Mouse (Mus musculus) hindbrain, embryonic 14.5 days (tissue): ENCODE data around the gene Pip4k2c. TPM values are rescaled to one million over a fixed set of nuclear protein-coding genes. Genes with fewer than 3 reads are reported as not detected.

Source experiments
- ATAC-seq: fragments of 200-750 bp; cut with Nextera tagmentation; 2 replicates; pipeline ENCODE4 v1.8.0; 2017; ENCODE audit warnings: moderate number of reproducible peaks, mild to moderate bottlenecking, moderate TSS enrichment, moderate library complexity; ENCODE audit not compliant: low FRiP score
- DNase-seq: peaks from one replicate; pipeline ENCODE4 v3.0.0-alpha.2; 2015; ENCODE audit warnings: low spot score
- H3K27ac ChIP-seq: fragments of 300-500 bp; sonication (generic); 2 replicates; pipeline ENCODE4 v1.5.1; 2014; ENCODE audit warnings: mild to moderate bottlenecking, moderate library complexity
- H3K27me3 ChIP-seq: fragments of 300-500 bp; sonication (generic); 2 replicates; pipeline ENCODE4 v1.6.1; 2014; ENCODE audit warnings: mild to moderate bottlenecking, low read length, mixed read lengths; ENCODE audit not compliant: control insufficient read depth, insufficient read depth
- H3K36me3 ChIP-seq: fragments of 300-500 bp; sonication (generic); replicated peaks from 2 replicates; pipeline ENCODE4 v1.6.1; 2014; ENCODE audit not compliant: control insufficient read depth, insufficient read depth
- H3K4me1 ChIP-seq: fragments of 300-500 bp; sonication (generic); replicated peaks from 2 replicates; pipeline ENCODE4 v1.6.1; 2014; ENCODE audit warnings: antibody characterized with exemption, low read length, mixed read lengths; ENCODE audit not compliant: control insufficient read depth, insufficient read depth
- H3K4me2 ChIP-seq: fragments of 300-500 bp; sonication (generic); replicated peaks from 2 replicates; pipeline ENCODE4 v1.6.1; 2014; ENCODE audit warnings: mild to moderate bottlenecking, moderate library complexity
- H3K4me3 ChIP-seq: fragments of 300-500 bp; sonication (generic); replicated peaks from 2 replicates; pipeline ENCODE4 v1.5.1; 2014; ENCODE audit warnings: mild to moderate bottlenecking, low read length
- H3K9ac ChIP-seq: fragments of 300-500 bp; sonication (generic); 2 replicates; pipeline ENCODE4 v1.6.1; 2014
- H3K9me3 ChIP-seq: fragments of 300-500 bp; sonication (generic); 2 replicates; pipeline ENCODE4 v1.6.1; 2016; ENCODE audit warnings: low read length; ENCODE audit not compliant: control insufficient read depth
- WGBS: fragments of 180-500 bp; shearing (Covaris S2); extraction: QIAGEN DNeasy Blood & Tissue Kit; methylation state at CpG from one replicate; pipeline ENCODE4 v1.1.7; 2014; 5-methylcytosine and 5-hydroxymethylcytosine counted together
- polyA plus RNA-seq: library from polyadenylated mRNA; unstranded; fragments of >200 nt; fragmentation: Nextera tagmentation; extraction: Ambion mirVana; gene quantifications from 2 replicates; pipeline ENCODE4 v1.2.1, GENCODE M21; 2014

The Pip4k2c gene
- polyA plus RNA-seq, 1 experiment from 2014 or later: 17.1 TPM

DNA sequence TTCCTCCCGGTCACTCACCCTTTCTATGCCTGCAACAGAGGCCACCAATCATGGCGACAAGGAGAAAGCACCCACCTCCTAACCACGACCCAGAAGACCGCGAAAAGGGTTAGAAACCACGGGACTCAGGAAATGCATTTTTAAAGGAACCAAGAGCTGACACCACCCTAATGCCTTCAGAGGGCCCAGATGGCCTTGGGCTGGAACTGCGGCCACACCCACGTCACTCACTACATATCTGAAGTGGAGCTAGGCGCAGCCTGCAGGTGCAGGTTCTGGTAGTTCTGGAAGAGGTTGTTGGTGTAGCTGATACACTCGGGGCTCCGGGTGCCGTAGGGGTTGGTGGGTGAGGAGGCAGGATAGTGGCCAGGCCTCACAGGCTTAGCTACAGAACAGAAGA, 19.3 kb upstream of the Pip4k2c start:
- Histone ChIP-seq H3K27me3 (no peaks in the 10 kb centered on the region), H3K4me3 (no peak overlapping the region), H3K36me3 (peaks cover 79% of the 10 kb centered on the region), H3K9me3 (no peaks in the 10 kb centered on the region), H3K9ac (no peak overlapping the region), H3K4me2 (no peak overlapping the region), H3K27ac (no peak overlapping the region), H3K4me1 (no peaks in the 10 kb centered on the region)
- 90% methylated on average over 12 of the region's 12 CpGs for WGBS
- ATAC-seq: no peak
- DNase-seq: no peak

GRCm38 (mm10) chr10:127228897-127229296, 17.5 kb upstream of the Pip4k2c start:
- H3K27ac ChIP-seq: no peak overlapping the region
- ATAC-seq: 0 out of 2 replicates have a peak, but pooled peaks have one; percentile 51
- DNase-seq: peak; percentile 76
- peaks cover 69% of the 10 kb centered on the region for H3K36me3 ChIP-seq
- no peak overlapping the region for H3K9ac ChIP-seq
- no peaks in the 10 kb centered on the region for H3K27me3 ChIP-seq
- H3K4me1 ChIP-seq: no peaks in the 10 kb centered on the region
- H3K4me2 ChIP-seq: no peak overlapping the region
- no peak overlapping the region for H3K4me3 ChIP-seq
- WGBS: 22% methylated on average over 4 of the region's 4 CpGs
- no peaks in the 10 kb centered on the region for H3K9me3 ChIP-seq

GRCm38 (mm10) chr10:127227163-127227562, 15.8 kb upstream of the Pip4k2c start:
- Histone ChIP-seq H3K9me3 (no peaks in the 10 kb centered on the region), H3K4me1 (no peaks in the 10 kb centered on the region), H3K4me2 (no peak overlapping the region), H3K27ac (no peak overlapping the region), H3K36me3 (peaks cover 52% of the 10 kb centered on the region), H3K9ac (no peak overlapping the region), H3K27me3 (no peaks in the 10 kb centered on the region), H3K4me3 (no peak overlapping the region)
- 89% methylated on average over 8 of the region's 8 CpGs for WGBS
- no peak for DNase-seq
- no peak for ATAC-seq

DNA sequence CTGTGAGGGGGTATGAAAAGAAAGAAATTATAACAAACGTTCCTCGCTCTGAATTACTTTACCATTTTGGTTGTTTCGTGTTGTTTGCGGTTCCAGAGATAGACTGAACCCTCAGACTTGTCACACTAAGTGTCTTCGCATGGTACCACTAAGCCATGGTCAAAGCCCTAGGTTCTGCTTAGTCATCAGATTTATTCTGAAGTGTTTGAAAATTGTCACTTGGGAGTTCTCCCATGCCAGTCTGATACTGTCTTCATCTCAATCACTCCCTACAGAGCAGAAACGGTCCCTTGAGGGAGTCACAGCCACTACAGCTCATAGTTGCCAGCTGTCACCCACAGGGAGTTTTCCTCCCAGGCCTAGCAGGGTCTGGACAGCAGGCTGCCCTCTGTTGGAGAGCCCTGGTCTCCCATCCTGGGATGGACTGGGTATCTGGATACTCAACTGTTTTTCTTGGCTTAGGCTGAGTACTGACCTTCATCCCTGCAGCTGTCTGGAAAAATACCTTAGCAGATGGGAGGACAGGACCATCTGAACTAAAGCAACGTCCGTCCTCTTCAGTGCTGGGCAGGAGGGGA, 15.0 kb upstream of the Pip4k2c start:
- 64% methylated on average over 8 of the region's 8 CpGs for WGBS
- no peak overlapping the region for H3K27ac ChIP-seq

DNA sequence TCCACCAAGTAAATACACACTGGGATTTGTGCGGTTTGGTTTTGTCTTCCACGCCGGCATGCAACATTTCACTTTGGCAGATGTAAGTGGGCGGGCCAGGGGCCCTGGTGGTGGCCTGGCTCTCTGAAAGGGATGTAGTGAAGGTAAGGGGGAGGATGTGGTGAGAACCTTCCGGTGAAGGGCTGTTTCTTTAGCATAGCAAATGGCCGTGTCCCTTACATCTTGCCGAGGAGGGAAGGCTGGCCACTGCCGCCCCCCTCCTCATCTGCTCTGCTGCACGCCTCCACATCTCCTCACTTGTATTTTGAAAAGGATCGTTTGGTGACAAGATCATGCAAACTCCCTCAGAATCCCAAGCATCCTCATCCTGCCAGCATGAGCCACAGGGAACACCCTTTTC, 14.3 kb upstream of the Pip4k2c start:
- Histone ChIP-seq H3K9me3 (no peaks in the 10 kb centered on the region), H3K27ac (no peak overlapping the region), H3K27me3 (no peaks in the 10 kb centered on the region), H3K4me3 (no peak overlapping the region), H3K4me1 (no peaks in the 10 kb centered on the region), H3K36me3 (peaks cover 37% of the 10 kb centered on the region), H3K4me2 (no peak overlapping the region), H3K9ac (no peak overlapping the region)
- no peak for ATAC-seq
- no peak for DNase-seq
- WGBS: 22% methylated on average over 10 of the region's 10 CpGs

More for the DNA sequence above, 15.0 kb upstream of the Pip4k2c start:
- ATAC-seq: no peak
- no peak for DNase-seq
- peaks cover 44% of the 10 kb centered on the region for H3K36me3 ChIP-seq
- no peak overlapping the region for H3K4me2 ChIP-seq
- no peak overlapping the region for H3K9ac ChIP-seq
- H3K4me3 ChIP-seq: no peak overlapping the region
- no peaks in the 10 kb centered on the region for H3K4me1 ChIP-seq
- no peaks in the 10 kb centered on the region for H3K9me3 ChIP-seq
- H3K27me3 ChIP-seq: no peaks in the 10 kb centered on the region

- no peak overlapping the region for H3K4me3 ChIP-seq
- no peak for DNase-seq
- no peak for ATAC-seq
- no peaks in the 10 kb centered on the region for H3K4me1 ChIP-seq
- 27% methylated on average over 6 of the region's 6 CpGs for WGBS
- H3K9ac ChIP-seq: no peak overlapping the region
- H3K27me3 ChIP-seq: no peaks in the 10 kb centered on the region
- H3K27ac ChIP-seq: no peak overlapping the region
- H3K36me3 ChIP-seq: peaks cover 32% of the 10 kb centered on the region
- H3K4me2 ChIP-seq: no peak overlapping the region
- no peaks in the 10 kb centered on the region for H3K9me3 ChIP-seq
Observed at GRCm38 (mm10) chr10:127225213-127225612, 13.8 kb upstream of the Pip4k2c start.

DNA sequence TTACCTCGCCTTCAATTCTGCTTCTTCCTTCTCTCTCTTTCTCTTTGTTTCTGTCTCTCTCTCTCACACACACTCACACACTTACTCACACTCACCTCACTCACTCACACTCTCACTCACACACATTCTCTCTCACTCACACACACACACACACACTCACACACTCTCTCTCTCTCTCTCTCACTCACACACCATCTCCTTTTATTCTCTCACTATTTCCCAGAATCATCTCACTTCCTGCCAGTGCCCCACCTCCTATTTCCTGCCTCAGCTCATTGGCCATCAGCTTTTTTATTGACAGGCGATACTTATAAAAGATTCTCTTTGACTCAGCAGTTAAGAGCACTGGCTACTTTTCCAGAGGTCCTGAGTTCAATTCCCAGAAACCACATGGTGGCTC, 7.0 kb upstream of the Pip4k2c start:
- Histone ChIP-seq H3K4me2 (no peak overlapping the region), H3K36me3 (no peaks in the 10 kb centered on the region), H3K9me3 (no peaks in the 10 kb centered on the region), H3K27ac (no peak overlapping the region), H3K9ac (no peak overlapping the region), H3K4me1 (no peaks in the 10 kb centered on the region), H3K27me3 (no peaks in the 10 kb centered on the region), H3K4me3 (no peak overlapping the region)
- ATAC-seq: no peak
- no peak for DNase-seq
- WGBS: 93% methylated on average over 2 of the region's 2 CpGs

DNA sequence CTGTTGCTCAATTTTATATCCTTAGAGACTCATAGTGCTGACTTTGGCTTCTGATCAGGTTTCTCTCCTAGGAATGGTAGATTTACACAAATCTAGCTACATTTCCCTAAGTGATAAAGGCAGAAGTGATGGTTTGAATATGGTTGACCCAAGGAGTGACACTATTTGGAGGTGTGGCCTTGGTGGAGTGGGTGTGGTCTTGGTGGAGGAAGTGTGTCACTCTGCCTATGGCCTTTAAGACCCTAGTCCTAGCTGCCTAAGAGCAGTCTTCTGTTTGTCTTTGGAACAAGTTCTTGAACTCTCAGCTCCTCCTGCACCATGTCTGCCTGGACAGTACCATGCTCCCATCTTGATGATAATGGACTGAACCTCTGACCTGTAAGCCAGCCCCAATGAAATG, 5.8 kb upstream of the Pip4k2c start:
- no peaks in the 10 kb centered on the region for H3K27me3 ChIP-seq
- H3K9me3 ChIP-seq: no peaks in the 10 kb centered on the region
- no peak overlapping the region for H3K4me2 ChIP-seq
- H3K4me1 ChIP-seq: no peaks in the 10 kb centered on the region
- no peak overlapping the region for H3K9ac ChIP-seq
- H3K36me3 ChIP-seq: no peaks in the 10 kb centered on the region
- ATAC-seq (no peak), DNase-seq (no peak)
- no peak overlapping the region for H3K27ac ChIP-seq
- no peak overlapping the region for H3K4me3 ChIP-seq

DNA sequence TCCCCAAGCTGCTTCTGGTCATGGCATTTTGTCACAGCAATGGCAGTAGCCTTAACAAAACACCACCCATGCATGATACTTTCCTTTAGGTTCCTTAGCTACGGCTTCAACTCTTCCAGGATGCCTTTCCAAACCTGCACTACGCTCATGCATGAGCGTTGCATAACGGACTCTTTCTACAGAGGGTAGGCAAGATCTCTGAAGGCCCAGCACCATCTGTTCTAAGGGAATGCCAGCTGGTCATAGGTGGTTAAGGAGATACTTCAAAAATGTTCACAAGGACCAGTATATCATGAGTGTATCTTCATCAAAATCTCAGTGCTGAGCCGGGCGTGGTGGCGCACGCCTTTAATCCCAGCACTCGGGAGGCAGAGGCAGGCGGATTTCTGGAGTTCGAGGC, 5.1 kb upstream of the Pip4k2c start:
- no peak for ATAC-seq

DNA sequence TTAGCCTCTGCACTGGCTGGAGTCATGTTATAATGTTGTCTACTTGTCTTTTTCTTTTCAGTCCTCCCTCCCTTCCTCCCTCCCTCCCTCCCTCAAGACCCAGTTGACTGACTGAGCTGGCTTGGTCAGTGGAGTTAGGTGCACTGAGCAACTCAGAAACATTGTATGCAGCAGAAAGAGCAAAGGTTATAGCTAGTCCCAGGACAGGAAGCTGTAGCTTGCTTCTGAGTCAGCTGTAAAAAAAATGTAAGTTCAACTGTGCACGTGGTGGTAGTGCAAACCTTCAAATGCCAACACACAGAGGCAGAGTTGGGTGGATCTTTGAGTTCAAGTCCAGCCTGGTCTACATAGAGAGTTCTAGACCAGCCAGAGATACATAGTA, 3.0 kb upstream of the Pip4k2c start:
- H3K27ac ChIP-seq: no peak overlapping the region
- 78% methylated on average over 1 of the region's 1 CpGs for WGBS
- no peak overlapping the region for H3K4me2 ChIP-seq
- no peak overlapping the region for H3K9ac ChIP-seq
- no peak overlapping the region for H3K4me3 ChIP-seq
- H3K9me3 ChIP-seq: no peaks in the 10 kb centered on the region
- no peaks in the 10 kb centered on the region for H3K36me3 ChIP-seq
- no peak for ATAC-seq
- no peak for DNase-seq
- H3K27me3 ChIP-seq: no peaks in the 10 kb centered on the region
- H3K4me1 ChIP-seq: peaks cover 17% of the 10 kb centered on the region

More for the DNA sequence above, 5.1 kb upstream of the Pip4k2c start:
- 94% methylated on average over 11 of the region's 11 CpGs for WGBS
- no peak overlapping the region for H3K4me3 ChIP-seq
- H3K27me3 ChIP-seq: no peaks in the 10 kb centered on the region
- H3K9ac ChIP-seq: no peak overlapping the region
- H3K9me3 ChIP-seq: no peaks in the 10 kb centered on the region
- no peak for DNase-seq
- H3K36me3 ChIP-seq: no peaks in the 10 kb centered on the region
- H3K4me1 ChIP-seq: peaks cover 4% of the 10 kb centered on the region; the same call in 1 of the 2 replicates
- no peak overlapping the region for H3K4me2 ChIP-seq
- no peak overlapping the region for H3K27ac ChIP-seq
